Mouse (Mus musculus): Measurements from ENCODE around the gene Hist1h4f. TPM values are rescaled to one million over a fixed set of nuclear protein-coding genes. Genes with fewer than 3 reads are reported as not detected.

The Hist1h4f gene
- polyA plus RNA-seq, 1 experiment, result 25.6 TPM

DNA sequence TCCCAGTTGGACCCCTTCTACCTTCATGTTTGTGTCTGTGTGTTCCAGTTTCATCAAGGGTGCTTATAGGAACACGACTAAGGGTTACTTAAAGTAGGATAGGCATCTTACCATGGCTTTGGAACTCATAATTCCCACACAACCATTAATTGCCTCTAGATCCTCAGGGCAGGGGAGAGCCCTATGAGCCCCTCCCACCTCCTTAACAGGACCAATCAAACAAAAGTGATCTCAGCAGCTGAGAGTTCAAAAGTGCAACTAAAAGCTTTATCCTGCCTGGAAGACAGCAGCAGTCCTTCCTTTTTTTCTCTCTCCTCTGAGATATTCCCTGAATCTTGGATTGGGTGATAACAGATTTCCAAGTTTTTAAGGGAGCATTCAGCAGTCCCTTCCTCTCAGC lies 41.3 kb downstream of the Hist1h4f start:
- DNase-seq (ENCODE audit: low read depth), result no peak
- TF ChIP-seq CTCF (IDR thresholded peaks at IDR 0.05; ENCODE audit: borderline replicate concordance, extremely low read depth, insufficient read depth, insufficient read length) (no peak), POLR2A (IDR thresholded peaks at IDR 0.05; ENCODE audit: borderline replicate concordance, extremely low read depth, insufficient read depth, insufficient read length, poor library complexity, severe bottlenecking) (no peak)

DNA sequence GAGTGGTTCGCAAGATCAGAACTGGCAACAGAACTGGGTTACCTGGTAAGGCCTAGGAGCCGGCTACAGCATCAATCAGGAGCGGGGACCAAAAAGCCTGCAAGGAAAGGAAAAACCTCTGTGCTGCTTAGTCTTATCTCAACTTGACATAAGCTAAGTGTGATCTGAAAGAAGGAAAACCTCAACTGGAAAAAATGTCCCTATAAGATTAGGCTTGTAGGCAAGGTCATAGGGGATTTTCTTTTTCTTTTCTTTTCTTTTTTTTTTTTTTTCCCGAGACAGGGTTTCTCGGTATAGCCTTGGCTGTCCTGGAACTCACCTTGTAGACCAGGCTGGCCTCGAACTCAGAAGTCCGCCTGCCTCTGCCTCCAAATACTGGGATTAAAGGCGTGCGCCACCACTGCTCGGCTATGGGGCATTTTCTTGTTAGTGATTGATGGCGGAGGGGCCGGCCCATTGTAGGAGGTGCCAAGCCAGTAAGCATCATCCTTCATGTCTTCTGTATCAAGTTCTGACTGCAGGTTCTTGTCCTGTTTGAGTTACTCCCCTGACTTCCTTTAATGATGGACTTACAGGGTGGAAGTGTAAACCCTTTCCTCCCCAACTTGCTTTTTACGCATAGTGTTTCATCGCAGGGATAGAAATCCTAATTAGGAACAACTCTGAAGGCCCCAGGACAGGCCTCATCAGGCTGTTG lies 44.5 kb downstream of the Hist1h4f start:
- TF ChIP-seq POLR2A (IDR thresholded peaks at IDR 0.05; ENCODE audit: borderline replicate concordance, extremely low read depth, insufficient read depth, insufficient read length, poor library complexity, severe bottlenecking) (no peak), CTCF (IDR thresholded peaks at IDR 0.05; ENCODE audit: borderline replicate concordance, extremely low read depth, insufficient read depth, insufficient read length) (no peak)
- DNase-seq (ENCODE audit: low read depth), result no peak

DNA sequence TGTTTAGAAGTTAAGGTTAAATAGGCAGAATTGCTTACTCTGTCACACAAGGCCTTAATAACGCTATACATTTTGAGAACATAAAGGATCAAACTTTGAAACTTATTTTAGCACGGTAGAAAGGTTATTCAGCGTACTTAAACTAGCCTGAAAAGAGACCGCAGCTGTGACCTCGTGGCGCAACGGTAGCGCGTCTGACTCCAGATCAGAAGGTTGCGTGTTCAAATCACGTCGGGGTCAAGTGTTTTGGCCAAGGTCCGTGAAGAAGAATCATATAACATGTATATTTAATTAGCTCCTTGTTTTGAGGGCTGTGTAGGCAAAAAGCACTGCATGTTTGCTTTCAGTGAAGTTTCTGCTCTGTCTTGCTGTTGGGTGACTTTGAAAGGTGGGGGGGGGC lies 45.1 kb downstream of the Hist1h4f start:
- DNase-seq (ENCODE audit: low read depth), result no peak
- no peak for TF ChIP-seq POLR2A (IDR thresholded peaks at IDR 0.05; ENCODE audit: borderline replicate concordance, extremely low read depth, insufficient read depth, insufficient read length, poor library complexity, severe bottlenecking)
- TF ChIP-seq CTCF (IDR thresholded peaks at IDR 0.05; ENCODE audit: borderline replicate concordance, extremely low read depth, insufficient read depth, insufficient read length), result no peak

DNA sequence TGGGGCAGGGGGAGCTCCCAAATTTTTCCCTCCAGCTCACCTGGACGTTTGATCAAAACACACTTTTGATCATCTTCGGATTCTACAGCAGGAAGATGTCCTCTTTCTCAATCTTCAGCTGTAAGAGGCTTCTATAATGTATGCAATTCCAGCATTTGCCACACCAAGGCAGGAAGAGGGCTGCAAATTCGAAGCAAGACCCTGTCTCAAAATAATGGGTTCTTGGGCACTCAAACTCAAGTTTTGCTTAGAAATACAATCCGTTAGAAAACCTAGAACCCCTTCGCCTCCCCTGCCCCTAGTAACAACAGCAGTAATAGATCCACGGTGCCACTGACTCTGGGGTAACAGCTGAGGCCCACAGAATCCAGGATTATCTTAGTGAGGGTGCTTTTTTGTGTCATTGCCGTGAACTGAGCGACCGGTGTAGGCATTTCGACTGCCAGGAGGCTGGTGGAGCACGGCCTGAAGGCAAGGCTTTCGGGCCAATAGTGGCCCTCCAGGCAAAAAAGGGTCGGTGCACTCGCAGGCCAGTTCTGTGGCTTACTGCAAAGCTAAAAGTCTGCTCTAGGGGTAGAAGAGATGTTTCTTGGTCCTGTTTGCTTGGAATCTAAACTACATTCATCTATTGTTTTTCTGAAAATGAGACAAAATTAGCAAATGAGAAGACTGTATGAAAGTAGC lies 45.6 kb downstream of the Hist1h4f start:
- no peak for DNase-seq (ENCODE audit: low read depth)
- TF ChIP-seq POLR2A (IDR thresholded peaks at IDR 0.05; ENCODE audit: borderline replicate concordance, extremely low read depth, insufficient read depth, insufficient read length, poor library complexity, severe bottlenecking) (no peak), CTCF (IDR thresholded peaks at IDR 0.05; ENCODE audit: borderline replicate concordance, extremely low read depth, insufficient read depth, insufficient read length) (no peak)

DNA sequence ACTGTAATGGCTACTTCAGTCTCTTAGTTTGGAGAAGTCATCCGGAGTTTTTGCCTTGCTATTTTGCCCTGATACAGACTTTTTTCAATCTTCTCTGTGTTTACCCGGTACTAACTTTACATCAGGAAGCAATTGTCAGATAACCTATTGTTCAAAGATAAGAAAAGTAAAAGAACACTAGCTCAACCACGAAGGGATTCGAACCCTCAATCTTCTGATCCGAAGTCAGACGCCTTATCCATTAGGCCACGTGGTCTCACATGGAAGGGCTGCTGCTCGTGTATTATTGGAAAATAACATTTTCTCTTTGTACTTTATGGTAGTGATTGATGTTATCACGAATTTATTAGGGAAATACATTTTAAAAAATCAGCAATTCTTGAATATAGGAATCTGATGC lies 47.7 kb downstream of the Hist1h4f start:
- peak; percentile 65 for DNase-seq (ENCODE audit: low read depth)
- TF ChIP-seq CTCF (IDR thresholded peaks at IDR 0.05; ENCODE audit: borderline replicate concordance, extremely low read depth, insufficient read depth, insufficient read length) (no peak), POLR2A (IDR thresholded peaks at IDR 0.05; ENCODE audit: borderline replicate concordance, extremely low read depth, insufficient read depth, insufficient read length, poor library complexity, severe bottlenecking) (no peak)

DNA sequence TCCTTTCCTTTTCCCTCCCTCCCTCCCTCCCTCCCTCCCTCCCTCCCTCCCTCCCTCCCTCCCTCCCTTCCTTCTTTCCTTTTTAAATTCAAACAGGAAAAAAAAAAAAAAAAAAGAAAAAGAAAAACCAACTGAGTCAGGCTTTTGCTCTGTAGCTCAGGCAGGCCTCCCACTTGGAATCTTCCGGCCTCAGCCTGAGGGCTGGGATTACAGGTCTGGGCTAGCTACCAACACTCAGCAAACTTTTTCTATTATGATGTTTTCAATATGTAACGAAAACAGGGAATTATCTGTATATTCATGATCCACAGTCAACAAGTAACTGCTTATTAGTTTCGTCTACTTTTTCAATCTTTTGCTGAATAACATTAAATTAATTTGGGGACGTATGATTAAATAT lies 48.5 kb downstream of the Hist1h4f start:
- no peak for DNase-seq (ENCODE audit: low read depth)
- TF ChIP-seq POLR2A (IDR thresholded peaks at IDR 0.05; ENCODE audit: borderline replicate concordance, extremely low read depth, insufficient read depth, insufficient read length, poor library complexity, severe bottlenecking), result no peak
- no peak for TF ChIP-seq CTCF (IDR thresholded peaks at IDR 0.05; ENCODE audit: borderline replicate concordance, extremely low read depth, insufficient read depth, insufficient read length)

DNA sequence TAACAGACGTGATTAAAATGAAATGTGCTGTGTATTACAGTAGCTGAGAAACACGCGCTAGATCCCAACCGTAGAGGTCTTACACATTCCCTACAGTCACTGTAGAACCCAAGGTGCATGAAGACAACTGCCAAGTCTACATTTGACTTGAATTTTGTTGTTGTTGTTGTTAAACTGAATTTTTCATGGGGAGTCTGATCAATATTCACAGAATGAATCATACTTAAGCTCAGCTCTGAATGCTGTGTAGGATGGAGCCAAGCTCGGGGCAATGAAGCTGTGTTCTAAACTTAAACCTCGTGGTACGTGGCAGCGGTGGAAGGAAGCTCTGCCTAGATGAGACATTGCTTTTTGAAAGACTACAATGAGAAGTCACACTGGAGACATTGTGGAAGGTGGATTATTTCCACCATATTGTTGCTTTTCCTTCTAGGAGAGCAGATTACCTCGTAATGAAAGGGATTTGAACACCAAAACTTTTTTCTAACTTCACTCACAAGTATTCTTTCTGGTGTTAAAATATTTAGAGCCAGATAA lies 49.3 kb downstream of the Hist1h4f start:
- TF ChIP-seq CTCF (IDR thresholded peaks at IDR 0.05; ENCODE audit: borderline replicate concordance, extremely low read depth, insufficient read depth, insufficient read length) (no peak), POLR2A (IDR thresholded peaks at IDR 0.05; ENCODE audit: borderline replicate concordance, extremely low read depth, insufficient read depth, insufficient read length, poor library complexity, severe bottlenecking) (no peak)
- DNase-seq (ENCODE audit: low read depth), result no peak

DNA sequence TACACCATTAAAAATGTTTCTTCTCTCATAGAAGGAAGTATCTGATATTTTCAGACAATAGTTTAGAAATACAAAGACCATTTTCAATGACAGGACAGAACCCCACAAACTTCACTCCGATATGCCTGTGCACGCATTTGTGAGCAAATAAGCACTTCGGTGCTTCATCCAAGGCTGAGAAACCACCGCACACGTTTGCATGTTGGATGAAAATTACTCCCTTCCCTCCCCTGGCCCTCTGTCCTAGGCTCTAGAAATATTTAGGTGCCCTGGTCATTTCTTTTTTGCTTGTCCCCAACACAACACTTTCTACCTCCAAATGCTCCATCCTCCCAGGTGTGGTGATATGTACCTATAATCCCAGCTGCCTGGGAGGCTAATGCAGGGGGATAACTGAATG lies 49.9 kb downstream of the Hist1h4f start:
- TF ChIP-seq POLR2A (IDR thresholded peaks at IDR 0.05; ENCODE audit: borderline replicate concordance, extremely low read depth, insufficient read depth, insufficient read length, poor library complexity, severe bottlenecking), result no peak
- no peak for TF ChIP-seq CTCF (IDR thresholded peaks at IDR 0.05; ENCODE audit: borderline replicate concordance, extremely low read depth, insufficient read depth, insufficient read length)

More for the DNA sequence above, 49.9 kb downstream of the Hist1h4f start:
- DNase-seq (ENCODE audit: low read depth), result no peak

Other genes starting within 250 kb of the Hist1h4f start
- 21.2 and 22.4 TPM in 2 replicates for gene Zfp322a, start 182.4 kb downstream of the Hist1h4f start, polyA plus RNA-seq (2012; rRNA removed)
- gene Abt1, start 127.8 kb downstream of the Hist1h4f start, polyA plus RNA-seq (2012; rRNA removed), result 7.2 and 8.3 TPM in 2 replicates
- gene Btn1a1, start 85.7 kb downstream of the Hist1h4f start, polyA plus RNA-seq (2012; rRNA removed), result 0.05 and 0.12 TPM in 2 replicates
- 0.03 and 0.11 TPM in 2 replicates for gene Btn2a2, start 62.8 kb downstream of the Hist1h4f start, polyA plus RNA-seq (2012; rRNA removed)
- 23.3 and 31.7 TPM in 2 replicates for gene Hist1h4h, start 20.6 kb downstream of the Hist1h4f start, polyA plus RNA-seq (2012; rRNA removed)
- 474 and 536 TPM in 2 replicates for gene Hist1h2af, start 17.7 kb downstream of the Hist1h4f start, polyA plus RNA-seq (2012; rRNA removed)
- 25.5 and 42.1 TPM in 2 replicates for gene Hist1h3g, start 16.2 kb downstream of the Hist1h4f start, polyA plus RNA-seq (2012; rRNA removed)
- gene Hist1h2bh, start 8.3 kb downstream of the Hist1h4f start, polyA plus RNA-seq (2012; rRNA removed), result 4.4 and 4.7 TPM in 2 replicates
- gene Hist1h3f, start 7.6 kb downstream of the Hist1h4f start, polyA plus RNA-seq (2012; rRNA removed), result 4.5 and 5.5 TPM in 2 replicates
- 0.39 and 0.51 TPM in 2 replicates for gene Hist1h1d, start 1.6 kb upstream of the Hist1h4f start, polyA plus RNA-seq (2012; rRNA removed)
- 34.2 and 40.6 TPM in 2 replicates for gene Hist1h3e, start 10.7 kb upstream of the Hist1h4f start, polyA plus RNA-seq (2012; rRNA removed)
- 17.9 and 18.0 TPM in 2 replicates for gene Hist1h2ae, start 19.6 kb upstream of the Hist1h4f start, polyA plus RNA-seq (2012; rRNA removed)
- gene Hist1h2bg, start 19.7 kb upstream of the Hist1h4f start, polyA plus RNA-seq (2012; rRNA removed), result 44.4 and 68.0 TPM in 2 replicates
- 15.0 and 21.6 TPM in 2 replicates for gene Hist1h2bf, start 22.5 kb upstream of the Hist1h4f start, polyA plus RNA-seq (2012; rRNA removed)
- gene Hist1h2ad, start 22.7 kb upstream of the Hist1h4f start, polyA plus RNA-seq (2012; rRNA removed), result 7.2 and 13.6 TPM in 2 replicates
- gene Hist1h3d, start 24.1 kb upstream of the Hist1h4f start, polyA plus RNA-seq (2012; rRNA removed), result 21.8 and 24.7 TPM in 2 replicates
- 6.5 and 18.7 TPM in 2 replicates for gene Hist1h4d, start 29.9 kb upstream of the Hist1h4f start, polyA plus RNA-seq (2012; rRNA removed)
- gene Hist1h2be, start 69.5 kb upstream of the Hist1h4f start, polyA plus RNA-seq (2012; rRNA removed), result 3.5 TPM in 2 replicates
- 5.8 and 7.8 TPM in 2 replicates for gene Hist1h1e, start 70.9 kb upstream of the Hist1h4f start, polyA plus RNA-seq (2012; rRNA removed)
- gene Hist1h2ac, start 132.3 kb upstream of the Hist1h4f start, polyA plus RNA-seq (2012; rRNA removed), result 1.7 and 1.8 TPM in 2 replicates
- 32.0 and 48.5 TPM in 2 replicates for gene Hist1h2bc, start 132.6 kb upstream of the Hist1h4f start, polyA plus RNA-seq (2012; rRNA removed)
- 0.08 TPM in 1 of 2 replicates, not detected in the other for gene Hist1h1t, start 144.2 kb upstream of the Hist1h4f start, polyA plus RNA-seq (2012; rRNA removed)
- gene Hist1h4c, start 146.8 kb upstream of the Hist1h4f start, polyA plus RNA-seq (2012; rRNA removed), result 4.6 and 11.6 TPM in 2 replicates
- 1.7 and 2.3 TPM in 2 replicates for gene Hfe, start 159.2 kb upstream of the Hist1h4f start, polyA plus RNA-seq (2012; rRNA removed)
- gene Hist1h1c, start 187.2 kb upstream of the Hist1h4f start, polyA plus RNA-seq (2012; rRNA removed), result 12.1 and 16.0 TPM in 2 replicates
- 30.4 and 54.0 TPM in 2 replicates for gene Hist1h3c, start 194.0 kb upstream of the Hist1h4f start, polyA plus RNA-seq (2012; rRNA removed)
- 11.1 and 17.5 TPM in 2 replicates for gene Hist1h2bb, start 195.1 kb upstream of the Hist1h4f start, polyA plus RNA-seq (2012; rRNA removed)
- gene Hist1h2ab, start 199.5 kb upstream of the Hist1h4f start, polyA plus RNA-seq (2012; rRNA removed), result 34.0 and 49.9 TPM in 2 replicates
- gene Hist1h3b, start 200.6 kb upstream of the Hist1h4f start, polyA plus RNA-seq (2012; rRNA removed), result 49.2 and 55.6 TPM in 2 replicates
- 17.9 and 20.4 TPM in 2 replicates for gene Hist1h4b, start 205.4 kb upstream of the Hist1h4f start, polyA plus RNA-seq (2012; rRNA removed)
- 11.6 and 33.9 TPM in 2 replicates for gene Hist1h4a, start 209.6 kb upstream of the Hist1h4f start, polyA plus RNA-seq (2012; rRNA removed)
- gene Hist1h3a, start 210.7 kb upstream of the Hist1h4f start, polyA plus RNA-seq (2012; rRNA removed), result 22.8 and 41.9 TPM in 2 replicates
- 3.8 and 4.0 TPM in 2 replicates for gene Hist1h1a, start 212.0 kb upstream of the Hist1h4f start, polyA plus RNA-seq (2012; rRNA removed)
- gene Trim38, start 218.3 kb upstream of the Hist1h4f start, polyA plus RNA-seq (2012; rRNA removed), result not detected in 2 replicates